Mouse (Mus musculus) retina, postnatal 1 day (tissue): ENCODE results near the gene Gak.

ENCODE experiments used
- DNase-seq: peaks from one replicate; pipeline ENCODE4 v3.0.0-alpha.2; 2012

The Gak gene

GRCm38 (mm10) chr5:108629634-108630483 is at the start of gene Gak, which contains the start of gene Tmem175:
Gak (minus strand) TSS chr5:108629755.
Tmem175 (plus strand) TSS chr5:108629770.
- peak; percentile 97 for DNase-seq

DNA sequence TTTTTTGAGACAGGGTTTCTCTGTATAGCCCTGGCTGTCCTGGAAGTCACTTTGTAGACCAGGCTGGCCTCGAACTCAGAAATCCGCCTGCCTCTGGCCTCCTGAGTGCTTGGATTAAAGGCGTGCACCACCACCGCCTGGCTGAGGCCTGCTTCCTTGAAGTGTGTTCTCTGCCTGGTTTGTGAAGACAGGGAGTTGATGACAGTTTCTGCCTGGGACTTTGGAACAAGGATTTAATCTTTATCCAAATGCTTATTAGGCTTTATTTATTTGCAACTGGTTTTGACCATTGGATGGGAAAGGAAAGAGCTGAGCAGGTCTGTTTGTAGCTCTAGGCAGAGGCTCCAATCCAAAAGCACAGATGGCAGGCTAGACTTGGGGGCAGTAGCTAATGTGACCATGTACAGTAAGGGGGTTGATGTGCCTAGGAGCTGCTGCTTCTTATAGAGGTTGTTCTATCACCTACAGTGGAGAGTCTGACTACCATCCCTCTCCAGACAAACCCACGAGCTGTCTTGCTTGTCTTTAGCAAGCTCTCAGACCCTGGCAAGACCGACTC is 48.8 kb upstream of the Gak start:
- DNase-seq = no peak

- peak; percentile 91 for DNase-seq
Observed at GRCm38 (mm10) chr5:108677605-108678295, 48.2 kb upstream of the Gak start.

DNA sequence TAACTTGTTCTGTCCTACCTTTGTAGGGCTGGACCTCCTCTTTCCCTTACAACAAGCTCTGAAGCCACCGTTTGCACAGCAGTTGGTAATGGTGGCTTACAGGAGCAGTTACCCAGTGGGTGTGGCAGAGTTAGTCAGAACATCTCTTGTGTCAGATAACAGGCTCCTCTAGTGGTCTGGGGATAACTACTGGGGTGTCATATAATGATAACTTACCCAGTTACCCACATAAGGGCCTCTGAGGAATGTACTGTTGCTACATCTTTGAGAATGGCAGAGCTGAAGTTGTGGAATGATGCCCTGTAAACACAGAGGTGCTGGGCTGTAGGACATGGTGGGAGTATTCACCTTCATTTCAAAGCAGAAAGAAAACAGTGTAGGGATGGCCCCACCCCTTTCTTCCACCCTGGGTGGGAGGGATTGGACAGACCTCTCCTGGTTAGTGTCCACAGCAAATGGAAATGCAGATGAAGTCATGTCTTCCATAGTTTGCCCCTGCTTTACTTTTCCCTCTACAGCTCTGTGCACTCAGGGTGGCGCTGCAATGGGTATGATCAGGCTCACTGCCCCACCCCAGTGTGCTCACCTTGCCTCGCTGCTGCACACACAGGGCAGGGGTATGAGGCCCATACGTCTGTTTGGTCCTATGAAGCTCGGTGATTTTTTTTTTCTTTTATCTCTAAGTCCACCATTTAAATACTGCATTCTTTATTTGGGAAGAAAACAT is 47.4 kb upstream of the Gak start:
- DNase-seq = peak; percentile 40

- DNase-seq = no peak
Observed at GRCm38 (mm10) chr5:108675251-108675816, 45.8 kb upstream of the Gak start, which contains the start of gene Slc26a1. Slc26a1 (minus strand) TSS chr5:108675569.

DNA sequence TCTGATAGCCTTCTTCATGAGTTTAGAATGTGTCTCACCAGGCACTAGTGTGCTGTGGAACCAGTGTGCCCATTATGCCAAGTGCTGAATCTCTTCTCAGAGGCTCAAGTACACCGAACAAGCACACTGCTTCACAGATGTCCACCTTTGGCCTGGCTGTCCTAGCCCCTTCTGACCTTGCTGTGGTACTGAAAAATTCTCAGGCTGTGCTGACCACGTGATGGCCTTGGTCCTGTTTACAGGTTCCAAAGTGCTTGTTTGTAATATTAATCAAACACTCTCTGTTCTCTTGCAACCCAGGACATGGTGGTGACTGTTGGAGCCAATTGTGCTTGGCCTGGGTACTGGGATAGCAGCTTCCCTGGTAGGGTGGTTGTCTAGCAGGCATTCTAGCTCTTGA is 45.1 kb upstream of the Gak start:
- DNase-seq = no peak

DNA sequence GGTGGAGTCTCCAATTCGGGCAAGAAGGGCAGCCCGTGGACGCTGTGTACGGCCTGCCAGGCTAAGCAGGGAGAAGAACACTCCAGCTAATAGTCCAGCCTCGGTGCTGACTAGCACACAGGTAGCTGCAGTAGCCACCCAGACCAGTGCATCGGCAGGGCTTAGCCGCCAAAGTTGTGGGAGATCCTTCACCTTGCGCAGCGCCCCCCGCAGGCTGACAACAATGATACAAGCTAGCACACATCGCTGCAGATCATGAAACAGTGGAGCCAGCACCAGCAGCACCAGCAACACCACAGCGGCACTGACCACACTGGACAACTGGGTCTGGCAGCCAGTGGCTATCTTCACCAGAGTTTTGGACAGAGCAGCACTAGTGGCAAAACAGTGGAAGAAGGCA is 42.2 kb upstream of the Gak start:
- no peak for DNase-seq

DNA sequence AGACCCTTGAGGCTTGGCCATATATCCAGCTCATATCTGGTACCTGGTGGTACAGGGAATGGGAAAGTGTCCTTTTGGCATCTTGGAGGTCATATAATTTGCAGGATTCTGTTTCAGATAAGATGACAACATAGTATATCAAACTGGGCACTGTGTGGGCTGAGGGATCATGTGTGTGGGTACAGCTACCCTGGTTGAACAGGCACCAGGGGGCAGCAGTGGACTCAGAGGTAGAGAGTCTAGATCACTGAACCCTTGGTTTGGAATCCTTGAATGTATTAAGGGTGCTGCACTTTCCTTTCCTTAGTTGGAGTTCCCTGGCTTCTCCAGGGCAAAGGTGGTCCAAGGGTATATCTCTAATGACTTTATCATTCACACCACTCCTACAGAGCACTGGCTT is 41.2 kb upstream of the Gak start:
- peak; percentile 49 for DNase-seq

DNA sequence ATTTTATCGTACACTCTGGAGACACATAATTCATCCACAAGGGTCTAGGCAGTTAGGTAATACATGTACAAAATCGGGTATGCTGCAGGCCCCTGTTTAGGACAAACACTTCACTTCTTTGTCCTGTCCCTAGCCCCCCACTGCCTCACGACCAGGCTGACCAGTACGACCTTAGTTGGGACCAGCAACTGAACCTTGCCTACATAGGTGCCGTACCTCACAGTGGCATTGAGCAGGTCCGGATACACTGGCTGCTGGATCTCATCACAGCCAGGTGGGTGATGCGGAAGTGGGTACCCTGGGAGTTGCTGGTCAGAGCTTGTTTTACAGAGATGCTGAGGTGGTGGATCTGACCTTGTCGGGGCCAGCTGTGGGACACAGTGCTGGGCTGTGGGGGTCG is 40.4 kb upstream of the Gak start:
- no peak for DNase-seq

- DNase-seq = peak; percentile 90
Observed at GRCm38 (mm10) chr5:108668977-108669936, 39.7 kb upstream of the Gak start, which contains the start of gene Dgkq. Dgkq (minus strand) TSS chr5:108669672.

GRCm38 (mm10) chr5:108668387-108668932 is 38.9 kb upstream of the Gak start:
- DNase-seq = no peak

DNA sequence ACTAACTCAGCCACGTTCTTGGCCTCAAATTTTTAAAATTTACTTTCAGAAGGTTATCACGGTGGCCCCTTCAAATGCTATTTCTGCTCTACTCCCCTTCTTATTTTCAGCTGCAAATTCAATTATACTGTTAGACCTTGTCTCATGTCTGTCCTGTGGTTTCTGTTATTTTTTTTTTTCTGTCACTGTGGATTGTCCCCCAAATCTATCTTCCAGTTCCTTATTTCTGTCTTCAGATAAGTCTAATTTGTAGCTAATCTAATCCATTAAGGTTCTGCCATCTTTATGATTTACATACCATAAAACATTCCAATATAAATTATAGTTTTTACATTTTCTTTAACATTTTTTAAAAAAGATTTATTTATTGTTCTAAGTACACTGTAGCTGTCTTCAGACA is 37.8 kb upstream of the Gak start:
- DNase-seq = no peak

DNA sequence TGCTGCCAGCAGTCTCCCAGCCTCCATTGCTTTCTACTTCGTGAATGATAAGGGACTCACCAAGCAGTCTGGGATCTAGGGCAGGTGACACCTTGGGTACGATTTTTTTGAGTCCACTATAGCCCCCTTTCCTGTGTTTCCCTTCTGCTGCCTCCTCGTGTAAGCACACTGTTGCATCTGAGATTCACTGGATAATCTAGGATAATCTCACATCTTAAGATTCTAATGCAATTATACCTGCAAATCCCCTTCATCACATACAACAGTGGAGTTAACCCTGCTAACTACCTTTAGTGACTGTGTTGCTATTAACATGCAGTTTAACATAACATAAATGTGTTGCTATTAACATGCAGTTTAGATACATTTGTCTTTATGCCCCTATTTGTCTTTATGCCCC is 35.5 kb upstream of the Gak start:
- DNase-seq = peak; percentile 71

DNA sequence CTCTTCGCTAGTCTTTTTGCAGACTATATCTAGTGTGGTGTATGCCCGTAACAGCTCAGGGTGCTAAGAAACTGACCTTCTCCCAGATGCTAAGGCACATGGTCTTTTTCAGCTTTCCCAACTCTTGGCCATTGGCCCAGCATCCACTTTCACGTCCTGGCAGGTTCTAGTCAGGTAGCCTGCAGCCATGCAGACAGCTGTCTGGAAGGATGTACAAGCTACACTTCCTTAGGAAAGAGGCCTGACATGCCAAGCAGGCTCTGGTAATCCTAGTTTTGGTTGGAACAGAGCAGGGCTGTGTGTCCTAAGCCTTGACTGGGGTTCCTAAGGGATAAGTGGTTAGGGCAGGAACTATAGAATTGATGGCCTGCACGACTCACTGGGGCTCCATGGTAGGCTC is 33.2 kb upstream of the Gak start:
- DNase-seq = no peak

DNA sequence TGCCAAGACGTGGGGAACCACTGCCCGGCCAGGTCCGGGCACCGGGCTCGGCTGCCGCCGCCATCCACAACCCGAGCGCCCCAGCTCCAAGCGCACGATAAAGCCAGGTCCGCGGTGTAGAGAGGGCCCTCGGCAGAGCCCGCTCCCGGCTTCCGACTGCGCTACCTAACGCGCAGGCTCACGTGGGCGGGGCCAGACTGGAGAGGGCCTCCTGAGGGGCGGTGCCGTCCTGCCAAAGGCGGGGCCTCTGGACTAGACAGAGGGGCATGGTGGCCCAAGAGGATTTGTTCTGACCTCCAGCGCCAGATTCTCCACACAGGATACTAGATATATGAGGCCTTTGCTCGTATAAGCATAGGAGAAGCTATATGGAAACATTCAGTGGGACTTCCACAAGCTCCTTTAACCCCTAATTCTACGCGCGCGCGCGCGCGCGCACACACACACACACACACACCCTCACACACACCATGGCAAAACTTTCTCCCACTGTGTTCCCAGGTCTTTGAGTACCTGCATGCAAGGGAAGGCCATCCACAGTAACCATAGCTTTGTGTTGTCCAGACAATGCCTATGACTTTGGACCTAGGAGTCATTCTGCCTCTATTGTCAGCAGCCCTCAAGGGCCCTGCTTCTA is 31.2 kb upstream of the Gak start:
- DNase-seq = peak; percentile 93

GRCm38 (mm10) chr5:108659698-108660631 is 30.4 kb upstream of the Gak start, which contains the start of gene Idua:
Idua (plus strand) TSS chr5:108660331.
- no peak for DNase-seq

DNA sequence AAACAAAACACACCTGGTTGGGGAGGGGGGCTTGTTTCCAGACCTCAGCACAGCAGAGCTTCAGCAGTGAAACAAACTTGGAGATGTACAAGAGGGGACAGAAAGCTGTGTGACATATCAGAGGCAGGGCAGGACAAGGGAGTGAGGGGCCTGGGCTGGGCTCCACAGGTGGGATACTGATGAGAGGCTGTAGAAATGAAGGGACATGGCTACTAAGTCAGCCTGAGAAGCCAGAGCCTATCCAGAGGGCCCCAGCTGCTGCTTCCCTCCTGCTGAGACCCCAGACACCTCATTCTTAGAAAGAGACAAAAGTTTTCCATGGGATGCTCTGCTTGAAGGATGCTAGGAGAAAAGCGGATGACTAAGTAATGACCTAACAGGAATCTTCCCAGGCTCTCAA is 29.1 kb upstream of the Gak start:
- DNase-seq = no peak

GRCm38 (mm10) chr5:108657406-108657805 is 27.9 kb upstream of the Gak start:
- no peak for DNase-seq

DNA sequence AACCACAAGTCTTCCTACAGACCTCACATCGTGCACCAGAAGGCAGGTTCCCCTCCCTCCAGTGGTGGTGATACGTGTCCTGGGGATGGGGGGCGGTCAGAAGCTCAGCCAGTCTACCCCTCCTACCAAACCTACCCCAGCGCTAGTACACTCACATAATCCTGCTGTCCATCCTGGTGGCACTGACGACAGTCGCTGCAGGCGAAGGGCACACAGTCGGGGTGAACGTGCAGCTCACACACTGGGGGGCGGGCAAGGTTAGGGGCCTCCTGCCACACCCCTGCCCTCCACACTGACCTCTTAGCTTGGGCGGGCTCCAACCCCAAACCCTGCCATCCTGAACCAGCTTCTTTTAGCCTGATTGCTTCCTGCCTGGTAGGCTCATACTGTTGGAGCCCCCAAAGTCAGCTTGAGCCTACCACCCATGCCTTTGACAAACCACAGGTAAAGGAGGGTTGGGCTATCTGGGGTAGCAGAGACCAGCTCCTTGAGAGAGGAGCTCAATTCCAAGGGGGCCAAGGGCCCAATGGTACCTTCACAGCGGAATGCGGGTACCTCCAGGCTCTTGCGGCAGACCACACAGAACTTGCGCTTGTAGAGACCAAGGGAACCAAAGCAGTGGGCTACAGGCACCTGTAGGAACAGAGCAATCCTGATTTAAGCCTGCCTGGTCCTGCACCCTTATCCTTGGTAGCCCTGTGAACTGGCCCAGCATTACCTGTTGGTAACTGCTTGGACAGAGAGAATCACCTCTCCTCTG is 26.5 kb upstream of the Gak start:
- DNase-seq = no peak
